Mouse (Mus musculus): ENCODE results near the gene Lyst.

- no peak for TF ChIP-seq CTCF (IDR thresholded peaks at IDR 0.05; ENCODE audit: borderline replicate concordance, insufficient read depth, low read length)
- no peak for TF ChIP-seq POLR2A (IDR thresholded peaks at IDR 0.05; ENCODE audit: low read depth, low read length)
Measured at GRCm38 (mm10) chr13:13826533-13826932, 236.3 kb downstream of the Lyst start.

Data from embryonic fibroblast, embryonic 13.5 days (primary cell).